Comparison of ENCODE assay signal across 25 mouse cellular contexts in genomic region chr9:120694457-120694856, GRCm38 (mm10).
"Had no signal": no experiment of that assay in that cellular context is flagged by ENCODE, and none has a peak within 500 bp of the region (broad histone marks: within the 10 kb centered on the region; RNA-seq: fewer than 3 reads in every experiment).

No protein-coding gene starts in this region.

- DNase-seq: kidney, postnatal 25 days; layer of hippocampus, adult 9-11 months; liver; lung, adult 18-20 months; lung, postnatal 10 days; lung, postnatal 36 days; right cerebral cortex, adult 18-20 months; right cerebral cortex, postnatal 14 days; right cerebral cortex, postnatal 4 days; thymus, adult 2 months; thymus, postnatal 14 days; thymus, postnatal 4 days had no signal

- ATAC-seq: liver, embryonic 12.5 days; midbrain, embryonic 13.5 days; midbrain, embryonic 16.5 days had no signal

- H3K9me3 ChIP-seq: limb, embryonic 13.5 days; liver, embryonic 12.5 days; liver, embryonic 15.5 days; lung, embryonic 15.5 days; midbrain, embryonic 10.5 days; midbrain, embryonic 13.5 days had no signal

- H3K27ac ChIP-seq: kidney, postnatal 0 days; layer of hippocampus, adult 2 months; left cerebral cortex, adult 2 months; limb, embryonic 13.5 days; liver, embryonic 12.5 days; liver, embryonic 15.5 days; lung, embryonic 15.5 days; midbrain, embryonic 13.5 days; stomach, postnatal 0 days had no signal

- H3K36me3 ChIP-seq: limb, embryonic 13.5 days; liver, embryonic 12.5 days; liver, embryonic 15.5 days; lung, embryonic 15.5 days; midbrain, embryonic 10.5 days; midbrain, embryonic 13.5 days had no signal

- H3K27me3 ChIP-seq: limb, embryonic 13.5 days; liver, embryonic 15.5 days; lung, embryonic 15.5 days; midbrain, embryonic 13.5 days had no signal

- H3K4me3 ChIP-seq: layer of hippocampus, adult 2 months; left cerebral cortex, adult 2 months; limb, embryonic 13.5 days; liver, embryonic 12.5 days; liver, embryonic 15.5 days; lung, embryonic 15.5 days; megakaryocyte, embryonic 14.5 days; midbrain, embryonic 10.5 days; midbrain, embryonic 13.5 days; myocyte had no signal

- H3K9ac ChIP-seq: limb, embryonic 13.5 days; liver, embryonic 12.5 days; liver, embryonic 15.5 days; lung, embryonic 15.5 days; midbrain, embryonic 13.5 days had no signal

- H3K4me2 ChIP-seq: limb, embryonic 13.5 days; liver, embryonic 12.5 days; liver, embryonic 15.5 days; lung, embryonic 15.5 days; midbrain, embryonic 13.5 days had no signal
